Mouse (Mus musculus) olfactory bulb, adult 2 months (tissue): ENCODE results near the gene Cybrd1. TPM values are rescaled to one million over a fixed set of nuclear protein-coding genes. Genes with fewer than 3 reads are reported as not detected.

ENCODE experiments used
- H3K27ac ChIP-seq: fragments of 200-500 bp; 2 replicates; pipeline ENCODE4 v1.5.1; 2012; ENCODE audit warnings: low read depth, low read length; ENCODE audit not compliant: insufficient read depth
- H3K4me1 ChIP-seq: fragments of 200-500 bp; 2 replicates; pipeline ENCODE4 v1.6.1; 2012; ENCODE audit warnings: low read length; ENCODE audit not compliant: control insufficient read depth, insufficient read depth
- H3K4me3 ChIP-seq: fragments of 200-500 bp; 2 replicates; pipeline ENCODE4 v1.5.1; 2012; ENCODE audit warnings: mild to moderate bottlenecking, low read depth, low read length, moderate library complexity; ENCODE audit not compliant: insufficient read depth
- CTCF ChIP-seq: fragments of 200-500 bp; IDR thresholded peaks from 2 replicates; pipeline ENCODE4 v1.5.1; 2012; ENCODE audit warnings: low read depth, mild to moderate bottlenecking, low read length, moderate library complexity; ENCODE audit not compliant: insufficient read depth
- POLR2A ChIP-seq: fragments of 200-500 bp; IDR thresholded peaks from 2 replicates; pipeline ENCODE4 v1.6.1; 2012; ENCODE audit warnings: mild to moderate bottlenecking, low read depth, low read length, moderate library complexity; ENCODE audit not compliant: insufficient read depth
- WGBS: fragments of 180-500 bp; shearing (Covaris S2); methylation state at CpG from one replicate; pipeline ENCODE4 v1.1.7; 2018; 5-methylcytosine and 5-hydroxymethylcytosine counted together
- polyA plus RNA-seq: library from polyadenylated mRNA; stranded (reverse); fragments of >200 nt; gene quantifications from 2 replicates; pipeline ENCODE4 v1.2.4, GENCODE M21; 2012; ENCODE audit warnings: low replicate concordance; ENCODE audit not compliant: missing spikeins, insufficient read depth, insufficient read length

Gene Cybrd1
- polyA plus RNA-seq, 1 experiment = not detected

- H3K27ac ChIP-seq = no peak overlapping the region
- no peak overlapping the region for H3K4me3 ChIP-seq
- H3K4me1 ChIP-seq = peaks cover 7% of the 10 kb centered on the region; the same call in 1 of the 2 replicates
- WGBS = 95% methylated on average over 4 of the region's 4 CpGs
- TF ChIP-seq POLR2A (no peak), CTCF (no peak)
These were observed 28.1 kb downstream of the Cybrd1 start for GRCm38 (mm10) chr2:71145853-71146252.

- WGBS = 82% methylated on average over 3 of the region's 3 CpGs
- Histone ChIP-seq H3K4me3 (no peak overlapping the region), H3K27ac (no peak overlapping the region), H3K4me1 (peaks cover 7% of the 10 kb centered on the region; the same call in 1 of the 2 replicates)
- no peak for TF ChIP-seq CTCF
- TF ChIP-seq POLR2A = no peak
These were observed 28.5 kb downstream of the Cybrd1 start for GRCm38 (mm10) chr2:71146266-71146665.

GRCm38 (mm10) chr2:71147816-71148215, 30.1 kb downstream of the Cybrd1 start:
- WGBS = 8% methylated on average over 6 of the region's 6 CpGs
- TF ChIP-seq CTCF = no peak
- TF ChIP-seq POLR2A = no peak
- Histone ChIP-seq H3K4me3 (no peak overlapping the region), H3K4me1 (peaks cover 7% of the 10 kb centered on the region; the same call in 1 of the 2 replicates), H3K27ac (no peak overlapping the region)

- WGBS = 95% methylated on average over 4 of the region's 4 CpGs
- Histone ChIP-seq H3K4me1 (peaks cover 7% of the 10 kb centered on the region; the same call in 1 of the 2 replicates), H3K27ac (no peak overlapping the region), H3K4me3 (no peak overlapping the region)
- TF ChIP-seq POLR2A (no peak), CTCF (no peak)
These were observed 34.4 kb downstream of the Cybrd1 start for GRCm38 (mm10) chr2:71152170-71152569.

- 4% methylated on average over 8 of the region's 8 CpGs for WGBS
- Histone ChIP-seq H3K4me1 (peaks cover 8% of the 10 kb centered on the region), H3K4me3 (no peak overlapping the region), H3K27ac (no peak overlapping the region)
- TF ChIP-seq POLR2A = no peak
- TF ChIP-seq CTCF = peak; percentile 97
These were observed 37.8 kb downstream of the Cybrd1 start for GRCm38 (mm10) chr2:71155486-71155885.

GRCm38 (mm10) chr2:71156446-71156845, 38.7 kb downstream of the Cybrd1 start:
- Histone ChIP-seq H3K4me3 (no peak overlapping the region), H3K4me1 (peaks cover 10% of the 10 kb centered on the region), H3K27ac (no peak overlapping the region)
- 79% methylated on average over 8 of the region's 8 CpGs for WGBS
- TF ChIP-seq CTCF (no peak), POLR2A (no peak)

- 79% methylated on average over 8 of the region's 8 CpGs for WGBS
- H3K4me1 ChIP-seq = peaks cover 19% of the 10 kb centered on the region
- H3K4me3 ChIP-seq = no peak overlapping the region
- no peak overlapping the region for H3K27ac ChIP-seq
- TF ChIP-seq POLR2A = no peak
- no peak for TF ChIP-seq CTCF
These were observed 40.2 kb downstream of the Cybrd1 start for GRCm38 (mm10) chr2:71157881-71158280.

GRCm38 (mm10) chr2:71159576-71160306, 42.0 kb downstream of the Cybrd1 start:
- TF ChIP-seq CTCF (no peak), POLR2A (no peak)
- Histone ChIP-seq H3K27ac (peak overlapping the region; percentile 84), H3K4me3 (peak overlapping the region; percentile 14), H3K4me1 (peaks cover 25% of the 10 kb centered on the region)
- WGBS = 55% methylated on average over 16 of the region's 16 CpGs

GRCm38 (mm10) chr2:71160307-71160861, 42.7 kb downstream of the Cybrd1 start:
- WGBS = 16% methylated on average over 11 of the region's 11 CpGs
- no peak for TF ChIP-seq CTCF
- TF ChIP-seq POLR2A = no peak
- H3K4me1 ChIP-seq = peaks cover 25% of the 10 kb centered on the region
- peak overlapping the region; percentile 84 for H3K27ac ChIP-seq
- peak overlapping the region; percentile 14 for H3K4me3 ChIP-seq

- TF ChIP-seq CTCF (no peak), POLR2A (no peak)
- H3K4me3 ChIP-seq = no peak overlapping the region
- 95% methylated on average over 7 of the region's 7 CpGs for WGBS
- peaks cover 25% of the 10 kb centered on the region for H3K4me1 ChIP-seq
- no peak overlapping the region for H3K27ac ChIP-seq
These were observed 43.8 kb downstream of the Cybrd1 start for GRCm38 (mm10) chr2:71161558-71161957.
